Mouse (Mus musculus) kidney, adult 2 months (tissue): ENCODE measurements at regions not wholly inside any gene's neighbourhood (a gene's known extent, or its start where the extent isn't known, plus 50 kb on each side); places are given as distances from the start of the nearest gene placed in this dataset.

Experiments used
- DNase-seq: peaks from one replicate; pipeline ENCODE4 v3.0.0; 2021
- H3K27ac ChIP-seq: fragments of 200-500 bp; 2 replicates; pipeline ENCODE4 v1.5.1; 2012; ENCODE audit warnings: low read depth, low read length, control low read depth, inconsistent platforms; ENCODE audit not compliant: insufficient read depth
- H3K27me3 ChIP-seq: fragments of 200-500 bp; replicated peaks from 2 replicates; pipeline ENCODE4 v1.6.1; 2012; ENCODE audit warnings: mild to moderate bottlenecking, moderate library complexity, low read length, inconsistent platforms; ENCODE audit not compliant: control insufficient read depth, insufficient read depth
- H3K36me3 ChIP-seq: fragments of 200-500 bp; 2 replicates; pipeline ENCODE4 v1.6.1; 2012; ENCODE audit warnings: mild to moderate bottlenecking, moderate library complexity, low read length, inconsistent platforms; ENCODE audit not compliant: control insufficient read depth, insufficient read depth
- H3K4me1 ChIP-seq: fragments of 200-500 bp; 2 replicates; pipeline ENCODE4 v1.6.1; 2011; ENCODE audit warnings: low read length; ENCODE audit not compliant: control insufficient read depth, insufficient read depth
- H3K4me3 ChIP-seq: fragments of 200-500 bp; 2 replicates; pipeline ENCODE4 v1.5.1; 2011; ENCODE audit warnings: mild to moderate bottlenecking, low read depth, low read length, control low read depth; ENCODE audit not compliant: insufficient read depth
- CTCF ChIP-seq: fragments of 200-500 bp; conservative IDR thresholded peaks from 2 replicates; pipeline ENCODE4 v1.5.1; 2011; ENCODE audit warnings: low read depth, mild to moderate bottlenecking, control low read depth, low read length, moderate library complexity, mixed read lengths; ENCODE audit not compliant: insufficient read depth, insufficient read length
- POLR2A ChIP-seq: fragments of 200-500 bp; IDR thresholded peaks from one replicate; pipeline ENCODE4 v1.6.1; 2011; ENCODE audit warnings: low read depth, low read length, control low read depth
- WGBS: fragments of 180-500 bp; shearing (Covaris S2); methylation state at CpG from one replicate; pipeline ENCODE4 v1.1.7; 2018; 5-methylcytosine and 5-hydroxymethylcytosine counted together

DNA sequence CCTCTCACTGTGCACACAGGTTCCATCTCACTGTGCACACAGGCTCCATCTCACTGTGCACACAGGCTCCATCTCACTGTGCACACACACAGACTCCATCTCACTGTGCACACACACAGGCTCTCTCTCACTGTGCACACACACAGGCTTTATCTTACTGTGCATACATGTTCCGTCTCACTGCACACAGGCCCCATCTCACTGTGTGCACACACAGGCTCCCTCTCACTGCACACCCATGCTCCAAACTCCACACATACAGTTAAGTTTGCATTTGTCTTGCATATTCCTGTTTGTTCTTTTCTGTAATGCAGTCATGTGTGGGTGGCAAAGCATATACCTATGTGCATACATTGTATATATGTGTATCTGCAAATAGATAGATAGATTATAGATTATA, 57.6 kb upstream of the Sox5 start:
- no peak overlapping the region for H3K4me3 ChIP-seq
- WGBS = 90% methylated on average over 1 of the region's 1 CpGs
- no peaks in the 10 kb centered on the region for H3K4me1 ChIP-seq
- no peak for DNase-seq
- TF ChIP-seq CTCF (no peak), POLR2A (no peak)
- no peak overlapping the region for H3K27ac ChIP-seq
- no peaks in the 10 kb centered on the region; the same call in 1 of the 2 replicates for H3K27me3 ChIP-seq
- no peaks in the 10 kb centered on the region for H3K36me3 ChIP-seq

DNA sequence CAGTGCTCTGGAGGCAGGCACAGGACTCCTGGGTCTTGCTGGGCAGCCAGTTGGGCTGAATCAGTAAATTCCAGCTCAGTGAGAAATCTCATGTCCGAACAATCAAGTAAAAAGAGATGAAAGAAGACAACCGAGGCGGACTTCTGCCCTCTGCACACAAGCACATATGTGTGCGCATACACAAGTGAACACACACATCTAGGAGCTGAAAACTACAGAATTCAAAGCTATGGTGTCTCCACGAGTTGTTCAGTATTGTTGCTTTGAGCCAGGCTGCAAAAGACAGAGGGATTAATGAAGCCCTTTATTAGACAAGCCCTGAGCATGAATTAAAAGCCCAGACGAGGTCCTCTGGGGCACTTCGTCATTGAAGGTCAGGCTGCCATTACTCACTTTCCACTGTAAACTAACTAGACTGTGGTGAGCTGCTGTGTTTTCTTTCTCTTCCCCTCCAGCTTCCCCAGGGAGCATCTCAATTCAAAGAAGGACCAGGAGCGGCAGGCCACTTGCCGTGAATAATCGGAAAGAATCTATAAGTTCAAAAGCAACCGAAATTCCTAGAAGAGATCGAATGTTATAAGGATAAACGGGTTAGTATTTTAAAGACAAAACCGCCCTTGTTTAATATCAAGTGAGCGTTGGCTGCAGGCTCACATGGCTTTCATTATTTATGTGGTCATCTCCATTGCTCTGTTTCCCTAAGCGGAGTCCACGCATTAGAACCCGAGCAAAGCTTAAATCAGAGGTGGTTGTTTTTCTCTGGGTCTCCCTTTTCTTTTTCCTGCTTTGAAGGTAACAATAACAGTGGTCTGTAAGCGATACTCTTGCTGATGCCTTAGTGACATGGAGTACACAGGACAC, 52.8 kb upstream of the Sox5 start:
- Histone ChIP-seq H3K4me3 (no peak overlapping the region), H3K27me3 (no peaks in the 10 kb centered on the region; the same call in 1 of the 2 replicates), H3K36me3 (no peaks in the 10 kb centered on the region), H3K4me1 (no peaks in the 10 kb centered on the region), H3K27ac (no peak overlapping the region)
- no peak for DNase-seq
- TF ChIP-seq CTCF (no peak), POLR2A (no peak)
- WGBS = 37% methylated on average over 19 of the region's 19 CpGs
